Mouse (Mus musculus): ENCODE data around the gene Zdhhc12.
A peak's percentile ranks its signal among the peaks of the same experiment; 100 is the strongest.
"Not testable (repeated sequence)": the region's sequence is repeated elsewhere in the genome, so short reads cannot be mapped to it uniquely, and the experiment has no call there.

The Zdhhc12 gene

DNA sequence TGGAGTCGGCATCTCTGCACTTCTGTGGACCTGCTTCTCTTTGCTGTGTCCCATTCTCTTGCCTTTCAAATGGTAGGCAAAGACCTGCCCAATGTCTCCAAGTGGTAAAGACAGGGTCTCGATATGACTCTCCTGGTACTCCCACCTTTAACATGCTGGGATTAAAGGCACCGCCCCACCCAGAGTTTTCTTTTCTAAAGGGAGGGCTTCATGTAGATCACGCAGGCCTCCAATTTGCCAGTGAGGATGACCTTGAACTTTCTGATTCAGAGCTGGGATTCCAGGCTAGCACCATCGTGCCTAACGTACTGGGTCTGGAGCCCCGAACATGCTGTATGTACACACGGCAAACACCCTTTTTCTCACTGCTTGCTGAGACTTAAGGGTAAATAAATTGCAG, 30.2 kb downstream of the Zdhhc12 start:
- no peak for DNase-seq

DNA sequence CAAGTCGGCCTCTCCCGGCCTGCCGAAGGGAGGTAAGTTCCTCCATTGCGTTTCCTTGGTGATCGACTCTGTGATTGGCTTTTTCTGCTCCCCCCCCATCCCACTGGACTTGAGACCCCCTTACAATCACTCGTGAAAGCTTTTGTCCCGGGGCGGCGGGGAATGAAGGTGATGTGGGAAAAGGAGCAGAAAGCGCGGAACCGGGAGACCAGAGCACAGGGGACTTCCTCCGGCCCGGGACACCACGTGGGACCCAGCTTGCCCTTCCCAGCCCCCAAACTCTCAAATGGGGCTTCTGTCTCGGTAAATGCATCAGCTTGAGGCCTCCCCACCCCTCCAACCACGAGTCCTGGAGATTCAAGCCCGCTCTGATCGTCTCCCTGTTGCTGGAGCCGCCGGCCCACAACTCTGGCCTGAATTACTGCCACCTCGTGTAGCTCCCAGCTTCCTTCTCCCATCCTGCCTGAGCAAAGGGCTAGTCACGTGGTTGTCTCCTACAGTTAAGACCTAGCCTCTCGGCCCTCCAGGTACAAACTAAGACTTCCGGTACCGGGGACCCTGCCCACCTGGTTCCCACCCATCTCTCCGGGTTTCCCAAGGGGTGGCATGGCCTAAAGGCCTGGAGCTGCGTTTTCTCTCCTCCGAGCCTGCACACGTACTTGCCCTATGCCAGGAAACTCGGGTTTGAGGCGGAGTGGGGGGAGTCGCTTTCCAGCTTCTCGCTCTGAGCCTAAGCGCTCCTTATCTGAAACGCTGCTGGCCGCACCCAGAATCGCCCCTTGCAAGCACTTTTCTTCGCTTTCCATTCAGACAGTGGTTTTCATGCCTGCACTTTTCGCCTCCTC, 31.0 kb downstream of the Zdhhc12 start:
- peak; percentile 48 to 55 for DNase-seq

DNA sequence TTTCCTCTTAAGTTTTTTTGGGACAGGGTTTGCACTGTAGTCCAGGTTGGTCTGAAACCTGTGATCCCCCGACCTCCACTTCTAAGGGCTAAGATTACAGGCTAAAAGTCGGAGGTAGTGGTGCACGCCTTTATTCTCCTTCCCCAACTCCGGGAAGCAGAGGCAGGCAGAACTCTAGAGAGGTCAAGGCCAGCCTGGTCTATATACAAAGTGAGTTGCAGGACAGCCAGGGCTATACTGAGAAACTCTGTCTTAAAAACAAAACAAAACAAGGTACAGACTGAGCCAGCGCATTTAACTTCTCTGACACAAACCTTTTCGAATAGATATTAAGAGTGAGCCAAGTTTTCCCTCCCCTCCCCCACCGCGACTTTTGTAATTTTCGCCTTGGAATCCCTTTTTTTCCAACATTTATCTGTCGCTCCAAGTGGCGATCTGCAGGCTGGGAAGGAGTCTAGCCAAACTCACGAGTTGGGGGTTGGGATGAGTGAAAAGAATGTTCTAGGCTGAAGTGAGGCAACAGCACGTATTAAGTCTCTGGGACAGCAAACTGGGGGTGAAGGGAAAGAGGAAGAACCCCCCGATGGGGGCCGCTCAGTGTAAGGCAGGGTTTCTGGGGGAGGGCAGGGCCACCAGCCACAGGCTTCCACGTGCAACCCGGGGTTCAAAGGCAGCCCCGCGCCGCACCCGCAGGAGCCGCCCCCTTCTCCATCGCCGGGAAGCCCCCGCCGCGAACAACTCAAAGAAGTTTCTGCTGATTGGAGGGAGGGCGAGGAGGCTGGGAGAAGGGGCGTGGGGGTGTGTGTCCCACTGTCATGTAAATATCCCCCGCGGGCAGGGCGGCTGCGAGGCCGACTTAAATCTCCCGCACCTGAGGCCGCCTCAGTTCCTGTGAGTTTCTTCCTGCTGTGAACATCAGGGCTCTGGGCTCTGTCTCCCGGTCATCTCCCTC, 32.0 kb downstream of the Zdhhc12 start:
- peak; percentile 61 to 76 for DNase-seq

DNA sequence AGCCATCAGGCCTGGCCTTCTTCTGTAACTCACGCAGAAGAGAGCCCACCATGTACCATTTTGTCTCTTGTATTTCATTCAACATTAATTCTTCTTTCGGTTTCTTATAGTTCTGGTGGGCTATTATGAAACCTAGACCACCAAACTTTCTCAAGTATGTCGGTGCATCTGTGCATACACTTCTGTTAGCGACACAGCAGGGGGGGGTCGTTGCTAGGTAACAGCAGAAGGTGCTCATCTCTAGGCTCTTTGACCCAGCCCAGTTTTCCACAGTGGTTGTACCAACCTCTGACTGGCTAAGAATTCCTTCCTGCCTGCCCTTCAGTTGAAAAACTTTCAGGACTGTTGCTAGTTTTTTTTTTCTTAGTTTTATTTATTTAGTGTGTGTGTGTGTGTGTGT, 35.0 kb downstream of the Zdhhc12 start:
- DNase-seq: no peak

DNA sequence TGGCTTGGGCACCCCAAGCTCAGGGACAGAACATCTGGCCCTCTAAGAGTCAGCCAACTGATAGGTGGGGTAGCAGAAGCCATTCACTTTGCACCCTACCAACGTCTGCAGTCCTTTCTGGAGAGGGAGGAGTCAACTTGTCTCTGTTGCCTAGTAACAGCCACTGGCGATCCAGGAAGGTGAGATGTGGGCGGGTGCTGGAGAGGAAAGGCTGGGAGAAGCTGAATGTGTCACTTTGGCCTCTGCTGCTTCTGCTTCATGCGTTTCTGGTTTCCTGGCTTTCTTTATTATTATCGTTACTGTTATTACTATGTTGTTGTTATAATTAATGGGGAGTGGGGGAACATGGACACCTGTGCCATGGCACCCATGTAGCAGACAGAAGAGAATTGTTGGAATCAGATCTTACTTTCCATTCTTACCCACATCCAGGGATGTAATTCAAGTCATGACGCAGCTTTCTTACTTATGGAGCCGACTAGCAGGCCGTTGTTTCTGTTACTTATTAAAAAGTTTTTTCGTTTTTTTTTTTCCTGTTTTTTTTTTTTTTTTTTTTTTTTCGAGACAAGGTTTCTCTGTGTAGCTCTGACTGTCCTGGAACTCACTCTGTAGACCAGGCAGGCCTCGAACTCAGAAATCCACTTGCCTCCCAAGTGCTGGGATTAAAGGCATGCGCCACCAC, 36.1 kb downstream of the Zdhhc12 start, which contains the start of gene Set:
Gene Set, plus strand, starts transcription at position 156 of the 682 bp plus-strand sequence.
- no peak for DNase-seq

DNA sequence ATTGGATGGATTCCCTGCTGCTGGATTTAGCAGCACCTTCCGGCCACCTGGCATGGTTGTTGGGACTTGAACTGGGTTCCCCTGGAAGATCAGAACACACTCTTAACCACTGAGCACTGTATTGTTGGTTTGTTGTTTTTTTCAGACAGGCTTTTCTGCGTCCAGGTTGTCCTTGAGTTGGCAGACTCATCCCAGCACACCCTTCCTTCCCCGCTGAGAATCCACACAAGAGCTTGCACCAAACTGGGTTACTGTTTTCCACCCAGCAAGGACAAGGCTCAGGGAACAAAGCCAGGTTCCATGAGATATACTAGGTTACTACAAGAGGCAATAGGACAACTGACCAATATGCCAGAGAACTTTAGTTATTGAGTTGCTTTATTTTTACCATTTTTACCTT, 36.7 kb downstream of the Zdhhc12 start:
- no peak for DNase-seq

DNA sequence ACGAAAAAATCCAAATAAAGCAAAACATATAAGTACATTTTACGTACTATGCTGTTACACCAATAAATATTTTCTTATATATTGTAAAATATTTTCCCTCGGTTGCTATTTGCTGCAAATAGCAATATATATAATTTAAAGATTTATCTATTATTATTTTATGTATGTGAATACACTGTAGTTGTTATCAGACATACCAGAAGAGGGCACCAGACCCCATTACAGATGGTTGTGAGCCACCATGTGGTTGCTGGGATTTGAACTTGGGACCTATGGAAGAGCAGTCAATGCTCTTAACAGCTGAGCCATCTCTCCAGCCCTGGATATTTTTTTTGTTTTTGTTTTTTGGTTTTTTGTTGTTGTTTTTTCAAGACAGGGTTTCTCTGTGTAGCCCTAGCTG, 38.1 kb downstream of the Zdhhc12 start:
- not testable (repeated sequence) for DNase-seq

DNA sequence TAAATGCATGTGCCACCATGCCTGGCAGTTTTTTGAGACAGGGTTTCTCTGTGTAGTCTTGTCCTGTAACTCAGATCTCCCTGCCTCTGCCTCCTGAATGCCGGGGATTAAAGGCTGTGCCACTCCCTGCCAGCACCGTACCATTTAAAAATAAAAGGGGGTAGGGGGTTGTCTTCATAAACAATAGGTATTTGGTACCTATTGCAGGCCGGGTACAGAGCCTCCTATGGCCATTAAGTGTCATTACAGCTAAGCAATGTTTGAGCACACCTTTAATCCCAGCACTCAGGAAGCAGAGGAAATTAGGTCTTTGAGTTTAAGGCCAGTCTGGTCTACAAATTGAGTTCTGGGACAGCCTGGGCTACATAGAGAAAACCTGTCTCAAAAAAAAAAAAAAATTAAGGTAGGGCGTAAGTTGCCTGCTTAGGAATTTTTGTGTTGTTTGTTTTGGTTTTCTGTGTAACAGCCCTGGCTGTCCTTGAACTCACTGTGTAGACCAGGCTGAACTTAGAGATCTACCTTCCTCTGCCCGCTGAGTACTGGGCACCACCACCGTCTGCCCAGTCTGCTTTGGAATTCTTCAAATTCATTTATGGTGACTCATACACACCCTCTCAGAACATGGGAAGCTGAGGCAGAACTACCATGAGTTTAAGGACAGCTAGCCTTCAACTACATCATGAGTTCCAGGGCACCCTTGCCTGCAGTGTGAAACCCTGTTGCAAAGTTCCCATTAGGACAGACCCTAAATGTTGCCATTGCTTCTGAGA, 41.3 kb downstream of the Zdhhc12 start:
- DNase-seq: no peak

DNA sequence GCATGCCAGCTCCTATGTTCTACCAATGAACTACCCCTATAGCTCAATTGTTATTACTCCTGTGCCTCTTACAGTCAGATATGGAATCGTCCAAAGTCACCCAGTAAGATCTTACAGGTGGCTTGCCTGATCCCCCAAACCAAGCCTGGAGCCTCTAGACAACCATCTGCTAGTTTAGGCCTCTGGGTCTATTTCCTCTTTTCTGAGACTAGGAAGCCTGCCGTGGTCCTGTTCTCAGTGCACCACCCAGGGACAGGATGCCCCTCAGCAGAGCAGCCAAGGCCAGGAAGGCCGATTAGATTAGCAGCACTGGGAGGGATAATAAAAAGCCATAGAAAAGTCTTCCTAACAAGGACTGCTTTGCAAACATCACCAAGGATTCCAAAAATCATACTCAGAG, 43.6 kb downstream of the Zdhhc12 start:
- no peak for DNase-seq

DNA sequence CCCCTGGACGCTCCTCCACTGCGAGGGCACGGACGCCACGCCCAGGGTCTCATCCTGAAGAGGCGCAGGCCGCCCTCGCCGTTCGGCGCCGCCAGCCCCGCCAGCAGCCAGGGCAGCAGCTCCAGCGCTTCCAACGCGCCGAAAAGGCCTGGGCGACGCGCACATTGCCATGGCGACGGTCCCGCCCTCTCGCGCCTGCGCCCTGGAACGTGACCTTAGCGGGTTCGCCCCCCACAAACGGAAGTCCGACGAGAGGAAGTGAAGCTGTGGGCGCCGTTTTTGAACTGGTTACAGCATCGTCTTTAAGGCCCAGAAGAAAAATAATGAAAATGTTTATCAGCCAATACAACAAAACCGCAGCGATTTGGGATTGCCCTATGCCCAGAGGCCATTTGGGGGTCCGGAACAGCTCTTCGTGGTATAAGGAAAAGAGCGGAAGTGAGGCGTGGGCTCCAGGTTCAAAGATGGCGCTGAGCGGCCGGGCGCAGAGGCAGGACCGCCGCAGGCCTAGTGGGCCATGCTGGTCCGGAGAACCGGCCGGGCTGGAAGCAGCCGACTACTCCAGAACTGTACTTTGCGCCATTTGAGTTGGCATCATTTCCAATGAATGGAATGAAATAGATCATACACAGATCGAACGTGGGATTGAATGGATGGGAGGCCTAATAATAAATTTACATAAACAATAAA, 44.6 kb downstream of the Zdhhc12 start, which contains the start of gene Wdr34:
Gene Wdr34, minus strand, starts transcription at position 183 of the 690 bp plus-strand sequence.
- DNase-seq: peak; percentile 96

DNA sequence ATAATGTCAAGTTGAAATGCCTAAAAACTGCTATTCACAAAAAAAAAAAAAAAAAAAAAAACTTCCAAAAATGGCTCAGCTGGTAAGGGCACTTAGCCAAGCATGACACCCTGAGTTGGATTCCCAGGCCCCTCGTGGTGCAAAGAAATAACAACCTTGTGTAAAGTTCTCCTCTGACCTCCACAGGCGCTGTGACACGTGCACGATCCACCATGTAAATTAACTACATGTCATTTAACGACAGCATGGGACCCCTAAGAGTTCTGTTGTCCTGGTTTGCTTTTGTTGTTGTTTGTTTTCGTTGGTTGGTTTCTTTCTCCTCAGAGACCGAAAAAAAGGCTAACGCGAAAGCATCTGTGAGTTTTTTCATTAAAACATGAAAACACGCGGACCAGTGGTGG, 45.3 kb downstream of the Zdhhc12 start:
- DNase-seq: no peak

DNA sequence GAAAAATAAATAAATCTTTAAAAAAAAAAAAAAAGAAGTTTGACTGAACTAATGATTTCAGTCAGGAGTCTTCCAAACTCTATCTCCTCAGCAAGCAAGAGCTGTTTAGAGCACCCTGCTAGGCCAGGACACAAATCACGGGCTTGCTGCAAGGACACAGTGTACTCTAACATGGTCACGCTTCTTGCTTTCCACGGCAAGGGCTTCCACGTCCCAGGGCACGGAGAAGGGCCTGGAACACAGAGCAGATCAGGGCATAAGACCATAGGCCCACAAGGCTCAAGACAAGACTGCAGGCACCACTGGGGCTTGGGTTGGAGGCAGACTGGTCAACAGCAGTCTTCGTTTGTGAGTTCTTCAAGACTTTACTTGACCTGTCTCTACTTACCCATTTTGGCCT, 46.3 kb downstream of the Zdhhc12 start:
- DNase-seq: no peak

DNA sequence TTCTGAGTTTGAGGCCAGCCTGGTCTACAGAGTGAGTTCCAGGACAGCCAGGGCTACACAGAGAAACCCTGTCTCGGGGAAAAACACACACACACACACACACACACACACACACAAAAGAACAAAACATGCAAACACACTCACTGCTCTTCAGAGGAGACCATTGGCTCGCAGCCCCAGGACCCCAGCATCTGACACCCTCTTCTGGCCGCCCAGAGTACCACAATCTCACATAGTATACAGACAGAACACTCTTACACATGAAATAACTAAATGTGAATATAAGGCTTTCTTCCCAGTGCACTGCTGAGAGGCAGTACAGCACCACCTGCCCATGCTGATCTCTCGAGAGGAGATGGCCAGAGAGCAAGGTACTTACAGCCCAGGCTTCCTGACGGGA, 48.9 kb downstream of the Zdhhc12 start:
- DNase-seq: no peak

DNA sequence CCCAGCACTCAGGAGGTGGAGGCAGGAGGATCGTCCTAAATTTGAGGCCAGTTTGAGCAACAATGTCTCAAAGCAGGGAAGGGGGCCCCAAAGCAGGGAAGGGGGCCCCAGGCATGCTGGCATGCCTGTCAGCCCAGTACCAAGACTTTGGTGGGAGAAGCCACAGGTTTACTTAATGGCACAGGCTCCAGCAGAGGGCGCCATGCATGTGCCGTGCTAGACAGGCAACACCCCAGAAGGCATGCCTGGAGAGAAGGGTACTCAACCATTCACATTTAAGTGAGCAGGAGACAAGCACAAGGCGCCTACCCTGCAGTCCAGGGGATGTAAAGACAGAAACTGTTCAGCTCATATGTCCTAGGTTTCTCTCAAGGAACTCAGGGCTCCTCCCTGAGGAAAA, 51.0 kb downstream of the Zdhhc12 start:
- DNase-seq: peak; percentile 42 to 55
